Mouse (Mus musculus): ENCODE results near the gene Ssr2. TPM values are rescaled to one million over a fixed set of nuclear protein-coding genes. Genes with fewer than 3 reads are reported as not detected.

Ssr2 gene
- total RNA-seq, 2 experiments from 2014 or later, result 52.2 to 63.2 TPM

DNA sequence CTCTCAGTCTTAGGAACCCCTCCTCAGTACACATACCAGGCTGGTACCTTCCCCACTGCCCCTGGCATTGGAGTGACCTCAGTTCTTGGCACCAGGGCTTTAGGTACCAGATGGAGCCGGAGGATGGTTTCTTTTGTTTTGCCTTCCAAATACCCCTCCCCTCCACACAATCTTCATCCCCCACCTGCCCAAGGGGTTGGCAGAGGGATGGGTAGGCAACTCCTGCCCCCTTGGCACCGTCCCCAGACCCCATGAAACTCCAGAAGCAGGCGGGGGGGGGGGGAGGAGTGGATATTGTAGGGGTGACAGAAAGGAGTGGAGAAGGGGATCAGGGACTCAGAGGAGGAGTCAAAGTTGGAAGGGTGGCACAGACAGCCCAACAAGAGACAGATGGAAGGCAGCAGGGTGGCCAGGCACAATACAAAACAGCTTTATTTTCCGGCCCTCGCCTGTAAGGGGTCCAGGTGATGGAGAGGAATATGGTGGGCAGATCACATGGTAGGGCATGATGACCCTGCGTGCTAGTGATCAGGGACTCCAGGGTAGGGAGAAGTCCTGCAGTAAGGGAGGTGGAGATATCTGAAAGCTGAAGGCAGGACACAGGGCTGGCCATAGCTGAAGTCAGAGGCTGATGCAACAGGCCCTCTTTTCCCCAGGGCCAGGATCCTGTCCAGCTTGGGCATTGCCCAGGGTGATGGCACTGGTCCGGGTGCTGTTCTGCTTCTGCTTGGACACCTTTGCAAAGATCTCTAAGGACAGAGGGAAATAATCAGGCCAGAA is 33.9 kb upstream of the Ssr2 start:
- DNase-seq, result no peak

- no peak for DNase-seq
Measured at GRCm38 (mm10) chr3:88542486-88542885, 33.2 kb upstream of the Ssr2 start.

DNA sequence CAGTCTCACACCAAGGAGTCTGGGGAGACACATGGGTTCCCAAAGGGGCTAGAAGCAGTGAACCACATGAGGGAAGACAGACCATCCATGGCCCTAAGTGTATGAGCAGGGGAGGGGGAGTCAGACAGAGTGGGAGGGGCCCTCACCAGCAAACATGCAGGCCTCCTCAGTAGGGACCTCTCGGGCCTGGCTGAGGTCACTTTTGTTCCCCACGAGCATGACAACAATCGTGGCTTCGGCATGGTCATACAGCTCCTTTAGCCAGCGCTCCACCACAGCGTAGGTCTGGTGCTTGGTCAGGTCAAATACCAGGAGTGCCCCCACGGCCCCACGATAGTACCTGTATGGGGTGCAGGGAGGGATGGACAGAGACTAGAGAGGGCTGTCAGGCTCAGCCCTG is 32.5 kb upstream of the Ssr2 start:
- DNase-seq, result no peak

GRCm38 (mm10) chr3:88543651-88544410 is 31.8 kb upstream of the Ssr2 start:
- DNase-seq, result no peak

DNA sequence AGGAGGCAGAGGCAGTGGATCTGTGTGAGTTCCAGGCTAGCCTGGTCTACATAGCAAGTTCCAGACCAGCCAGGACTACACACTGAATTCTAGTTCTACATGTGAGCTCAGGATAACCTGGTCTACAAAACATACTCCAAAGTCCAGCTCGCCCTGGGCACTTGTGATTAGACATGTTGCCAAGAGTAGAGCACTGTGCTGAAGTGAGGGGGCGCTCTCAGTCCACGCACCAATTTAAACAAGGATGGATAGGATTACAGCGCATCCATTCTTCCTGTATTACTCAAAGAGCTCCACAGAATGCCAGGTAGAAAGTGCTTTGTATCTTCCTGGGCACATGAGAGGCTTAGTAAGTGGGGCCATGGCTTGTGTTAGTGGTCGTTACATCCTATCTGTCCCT is 31.2 kb upstream of the Ssr2 start:
- no peak for DNase-seq

DNA sequence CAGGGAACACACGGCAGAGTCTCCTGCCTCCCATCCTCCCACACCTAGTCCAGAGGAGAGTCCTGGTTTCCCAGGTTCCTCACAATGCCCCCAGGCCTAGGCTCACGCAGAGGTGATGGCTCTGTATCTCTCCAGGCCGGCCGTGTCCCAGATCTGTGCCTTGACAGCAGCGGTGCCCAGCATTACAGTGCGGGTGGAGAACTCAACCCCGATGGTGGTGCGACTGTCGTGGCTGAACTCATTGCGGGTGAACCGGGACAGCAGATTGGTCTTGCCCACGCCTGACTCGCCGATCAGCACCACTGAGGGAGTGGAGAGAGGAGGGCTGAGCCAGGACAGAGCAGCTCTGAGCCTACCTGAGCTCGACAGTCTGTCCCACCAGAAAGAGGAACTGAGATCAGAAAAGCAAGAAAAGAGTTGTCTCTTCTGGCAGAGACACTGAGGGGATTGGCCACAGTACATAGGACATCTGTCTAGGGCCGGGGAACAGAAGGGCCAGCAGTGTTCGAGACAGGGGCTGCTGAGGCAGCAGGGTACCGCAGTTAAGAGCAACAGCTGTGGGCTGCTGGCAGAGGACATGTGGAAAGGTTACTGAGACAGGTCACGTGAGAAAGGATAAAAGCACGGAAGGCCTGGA is 30.6 kb upstream of the Ssr2 start:
- DNase-seq, result no peak

DNA sequence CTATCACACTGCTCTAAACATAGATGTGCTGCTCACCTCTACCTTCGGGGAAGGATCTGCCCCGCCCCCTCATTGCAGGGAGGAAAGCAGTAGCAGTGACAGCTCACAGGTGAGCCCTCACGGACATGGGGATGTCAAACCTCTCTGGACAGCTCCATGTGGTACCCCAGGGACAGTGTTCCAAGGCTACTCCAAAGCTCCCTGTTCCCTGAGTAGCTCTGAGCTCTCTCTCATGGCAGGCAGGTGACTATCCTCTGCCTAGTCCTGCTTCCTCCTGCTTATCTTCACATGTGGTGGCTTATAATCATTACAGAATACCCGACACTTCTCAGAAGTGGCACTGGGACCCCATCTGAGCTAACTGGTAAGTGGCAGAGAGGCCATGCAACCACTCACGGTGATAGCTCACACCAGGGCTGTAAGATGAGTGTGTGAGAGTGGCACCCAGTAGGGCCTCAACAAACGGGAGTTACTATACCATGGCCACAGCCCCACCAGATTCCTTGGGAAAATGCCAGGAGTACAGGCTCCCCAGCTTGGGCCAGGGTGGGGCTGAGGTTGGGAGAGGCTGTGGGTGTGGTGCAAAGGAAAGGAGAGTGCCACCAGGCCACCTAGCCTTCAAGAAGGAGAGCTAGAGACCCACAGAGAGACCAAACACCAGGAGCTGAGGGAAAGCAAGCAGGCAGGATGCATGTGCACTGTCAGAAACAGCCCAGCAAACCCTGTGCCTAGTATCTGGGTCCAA is 28.8 kb upstream of the Ssr2 start:
- DNase-seq, result no peak

DNA sequence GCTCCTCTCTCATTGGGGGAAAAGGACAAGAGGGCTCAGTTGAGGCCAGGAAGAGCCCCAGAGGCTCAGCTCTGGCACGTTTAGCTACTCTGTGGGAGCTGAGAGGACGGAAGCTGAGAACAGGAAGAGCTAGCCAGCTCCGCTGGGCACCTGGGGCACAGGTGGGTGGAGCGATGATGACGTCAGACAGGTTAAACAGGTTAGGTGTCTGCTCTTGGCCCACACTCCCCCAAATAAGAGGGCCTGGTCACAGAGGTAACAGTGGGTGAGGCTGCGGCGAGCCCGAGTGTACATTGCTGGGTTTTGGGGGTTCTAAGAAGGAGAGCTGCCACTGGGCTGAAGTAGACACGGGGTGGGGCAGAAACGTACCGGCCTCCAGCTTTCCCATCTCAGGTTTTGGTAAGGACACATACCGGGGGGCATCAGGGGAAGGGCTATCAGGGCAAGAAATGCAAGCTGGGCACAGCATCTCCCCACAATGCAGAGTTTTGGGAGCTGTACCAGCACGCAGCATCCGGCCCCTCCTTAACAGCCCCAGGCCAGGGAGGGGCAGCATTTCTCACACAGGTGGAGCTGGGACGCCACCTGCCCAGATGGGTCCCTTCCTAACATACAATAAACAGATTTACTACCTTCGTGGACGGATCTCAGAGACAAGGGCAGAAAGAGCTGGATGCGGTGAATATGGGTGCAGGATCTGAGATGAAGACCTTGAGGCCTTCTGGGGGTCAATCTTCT is 27.3 kb upstream of the Ssr2 start, which contains the start of gene Rab25:
Rab25 (minus strand) TSS at position 121 of the 738 bp plus-strand sequence.
- DNase-seq, result no peak

GRCm38 (mm10) chr3:88551586-88551985 is 24.1 kb upstream of the Ssr2 start:
- no peak for DNase-seq

GRCm38 (mm10) chr3:88552082-88552645 is 23.5 kb upstream of the Ssr2 start:
- no peak for DNase-seq

DNA sequence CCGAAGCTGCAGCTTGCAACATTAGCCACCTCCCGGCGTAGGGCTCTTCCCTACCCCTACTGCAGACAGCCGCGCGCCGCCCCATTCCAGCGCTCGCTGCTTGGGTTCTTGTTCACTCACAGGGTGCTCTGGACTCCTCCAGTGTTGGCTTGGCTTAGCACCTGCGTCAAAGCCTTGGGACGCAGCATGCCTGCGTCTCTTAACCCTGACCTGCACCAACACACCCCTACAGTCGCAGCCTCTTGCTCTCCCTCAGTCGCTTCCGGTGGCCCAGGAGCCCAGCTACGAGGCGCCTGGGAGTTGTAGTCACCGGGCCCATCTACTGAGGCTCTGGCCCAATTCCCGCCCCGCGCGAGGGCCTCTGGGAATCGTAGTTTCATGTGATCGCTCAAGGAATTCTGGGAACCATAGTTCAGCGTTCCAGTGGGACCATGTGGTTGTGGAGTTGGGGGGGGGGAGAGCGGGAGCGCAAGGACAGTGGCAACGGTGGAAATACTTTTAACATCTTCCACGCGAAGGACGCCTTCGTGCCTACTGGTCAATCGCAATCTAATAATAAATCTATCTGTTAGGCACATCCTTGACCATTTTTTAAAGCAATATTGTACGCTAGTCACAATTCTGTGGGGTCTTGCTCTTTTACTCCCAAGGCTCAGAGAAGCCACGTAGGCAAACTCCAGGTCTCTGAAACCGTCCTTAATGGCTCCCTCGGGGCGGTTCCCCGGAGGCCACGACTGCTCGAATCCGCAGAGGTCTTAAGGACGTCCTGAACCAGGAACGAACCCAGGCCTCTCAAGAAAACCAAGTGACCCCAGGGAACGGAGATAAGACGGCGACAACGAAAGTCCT is 22.8 kb upstream of the Ssr2 start, which contains the start of gene Lamtor2:
Lamtor2 (minus strand) TSS at position 399 of the 849 bp plus-strand sequence.
- peak; percentile 98 for DNase-seq

GRCm38 (mm10) chr3:88553525-88553879 is 22.2 kb upstream of the Ssr2 start, which contains the start of gene Ubqln4:
Gene Ubqln4 (plus strand): TSS chr3:88553758.
- peak; percentile 94 for DNase-seq

DNA sequence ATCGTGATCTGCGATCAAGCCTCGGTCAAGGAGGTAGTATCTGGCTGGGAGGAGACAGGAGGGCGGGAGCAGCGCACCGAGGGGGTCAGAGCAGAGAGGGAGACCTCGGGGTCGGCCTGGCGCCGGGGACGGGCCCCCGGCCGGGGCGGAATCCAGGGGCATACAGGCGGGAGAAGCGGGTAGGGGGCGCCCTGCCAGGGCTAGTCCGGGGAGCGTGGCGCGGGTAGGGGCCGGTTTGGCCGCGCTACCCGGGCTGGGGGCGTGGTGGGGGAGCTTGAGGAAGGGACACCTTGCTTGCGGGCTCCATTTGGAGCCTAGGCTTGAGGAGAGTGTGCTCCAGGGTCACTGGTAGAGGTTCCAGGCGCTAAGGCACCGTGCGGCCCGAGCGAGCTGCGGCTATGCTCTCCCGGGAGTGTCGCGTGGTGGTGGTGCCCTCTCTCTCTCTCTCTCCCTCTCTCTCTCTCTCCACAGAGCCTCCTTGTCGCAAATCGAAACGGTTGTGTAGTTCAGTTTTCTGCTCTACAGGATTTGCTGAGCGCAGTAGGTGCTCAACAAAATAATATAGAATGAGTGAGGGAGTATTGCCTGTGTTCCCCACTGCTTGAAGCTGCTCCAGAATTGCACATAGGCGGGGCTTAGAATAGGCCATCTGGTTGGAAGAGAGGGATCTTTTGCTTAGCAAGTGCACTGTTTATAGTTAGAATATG is 21.6 kb upstream of the Ssr2 start:
- DNase-seq, result no peak

- DNase-seq, result no peak
Measured at GRCm38 (mm10) chr3:88555069-88555605, 20.5 kb upstream of the Ssr2 start.

- DNase-seq, result no peak
Measured at GRCm38 (mm10) chr3:88555731-88556130, 19.9 kb upstream of the Ssr2 start.

DNA sequence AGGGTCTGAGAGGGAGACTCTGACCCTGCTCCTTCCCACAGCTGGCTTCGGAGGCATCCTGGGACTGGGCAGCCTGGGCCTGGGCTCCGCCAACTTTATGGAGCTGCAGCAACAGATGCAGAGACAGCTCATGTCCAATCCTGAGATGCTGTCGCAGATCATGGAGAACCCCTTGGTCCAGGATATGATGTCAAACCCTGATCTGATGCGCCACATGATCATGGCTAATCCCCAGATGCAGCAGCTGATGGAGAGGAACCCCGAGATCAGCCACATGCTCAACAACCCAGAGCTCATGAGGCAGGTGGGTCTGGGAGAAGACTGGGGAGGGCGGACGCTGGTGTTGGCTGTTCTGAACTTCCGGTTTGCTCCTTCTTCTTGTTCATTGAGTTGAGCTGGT is 19.1 kb upstream of the Ssr2 start:
- DNase-seq, result no peak

DNA sequence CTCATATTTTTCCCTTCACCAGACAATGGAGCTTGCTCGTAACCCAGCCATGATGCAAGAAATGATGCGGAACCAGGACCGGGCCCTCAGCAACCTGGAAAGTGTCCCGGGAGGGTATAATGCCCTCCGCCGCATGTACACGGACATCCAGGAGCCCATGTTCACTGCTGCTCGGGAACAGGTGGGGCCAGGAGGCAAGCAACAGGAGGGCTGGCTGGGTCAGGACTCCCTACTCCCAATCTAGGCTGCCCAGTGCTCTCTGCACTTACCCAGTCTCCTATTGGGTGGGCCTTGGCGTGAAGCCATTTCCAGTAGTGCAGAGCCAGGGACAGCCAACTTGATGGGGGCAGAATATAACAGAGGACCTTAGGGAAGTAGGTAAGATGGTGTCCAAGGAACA is 16.1 kb upstream of the Ssr2 start:
- no peak for DNase-seq

DNA sequence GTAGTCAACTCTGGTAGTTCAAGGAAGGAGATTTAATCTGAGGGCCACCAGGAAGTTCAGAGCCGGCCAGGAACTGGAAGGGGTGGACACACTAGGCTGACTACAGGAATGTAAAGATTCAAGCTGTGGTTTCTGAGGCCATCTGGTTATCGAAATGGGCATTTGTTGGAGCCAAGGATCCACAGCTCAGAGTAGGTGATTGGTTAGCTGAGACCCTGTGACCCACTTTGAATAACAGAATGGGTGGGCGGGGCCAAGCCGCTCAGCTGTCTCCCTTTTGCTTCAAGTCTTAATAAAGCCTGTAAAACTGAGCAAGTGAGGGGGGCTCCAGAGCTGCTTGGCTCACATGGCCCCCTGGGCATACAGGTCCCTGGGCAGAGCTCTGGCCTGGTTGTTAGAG is 13.7 kb upstream of the Ssr2 start:
- DNase-seq, result no peak

- DNase-seq, result no peak
Measured at GRCm38 (mm10) chr3:88563442-88563841, 12.2 kb upstream of the Ssr2 start.
